Mouse (Mus musculus) neural tube, embryonic 12.5 days (tissue): Measurements from ENCODE around the gene Usp32. TPM values are rescaled to one million over a fixed set of nuclear protein-coding genes. Genes with fewer than 3 reads are reported as not detected.

Source experiments
- ATAC-seq: fragments of 200-750 bp; cut with Nextera tagmentation; 2 replicates; pipeline ENCODE4 v1.8.0; 2017; ENCODE audit warnings: low read depth, mild to moderate bottlenecking, moderate TSS enrichment, moderate library complexity; ENCODE audit not compliant: low FRiP score
- H3K27ac ChIP-seq: fragments of 300-500 bp; sonication (generic); 2 replicates; pipeline ENCODE4 v1.5.1; 2016
- H3K27me3 ChIP-seq: fragments of 300-500 bp; sonication (generic); replicated peaks from 2 replicates; pipeline ENCODE4 v1.6.1; 2016; ENCODE audit warnings: mild to moderate bottlenecking
- H3K36me3 ChIP-seq: fragments of 300-500 bp; sonication (generic); 2 replicates; pipeline ENCODE4 v1.6.1; 2016; ENCODE audit warnings: mild to moderate bottlenecking
- H3K4me1 ChIP-seq: fragments of 300-500 bp; sonication (generic); 2 replicates; pipeline ENCODE4 v1.6.1; 2016
- H3K4me2 ChIP-seq: fragments of 300-500 bp; sonication (generic); replicated peaks from 2 replicates; pipeline ENCODE4 v1.6.1; 2016; ENCODE audit warnings: mild to moderate bottlenecking
- H3K4me3 ChIP-seq: fragments of 300-500 bp; sonication (generic); 2 replicates; pipeline ENCODE4 v1.5.1; 2016
- H3K9ac ChIP-seq: fragments of 300-500 bp; sonication (generic); 2 replicates; pipeline ENCODE4 v1.6.1; 2016; ENCODE audit warnings: mild to moderate bottlenecking
- H3K9me3 ChIP-seq: fragments of 300-500 bp; sonication (generic); 2 replicates; pipeline ENCODE4 v1.6.1; 2016; ENCODE audit warnings: mild to moderate bottlenecking
- WGBS: fragments of 180-500 bp; shearing (Covaris S2); methylation state at CpG from one replicate; pipeline ENCODE4 v1.1.7; 2016; 5-methylcytosine and 5-hydroxymethylcytosine counted together
- polyA plus RNA-seq: library from polyadenylated mRNA; unstranded; fragments of >200 nt; fragmentation: Nextera tagmentation; extraction: Ambion mirVana; gene quantifications from 2 replicates; pipeline ENCODE4 v1.2.1, GENCODE M21; 2016

Usp32 gene
- polyA plus RNA-seq, 1 experiment from 2014 or later, result 9.4 TPM

GRCm38 (mm10) chr11:85116084-85116844 lies 23.7 kb downstream of the Usp32 start:
- no peak for ATAC-seq
- Histone ChIP-seq H3K9me3 (no peaks in the 10 kb centered on the region), H3K27ac (no peak overlapping the region), H3K4me1 (no peaks in the 10 kb centered on the region), H3K27me3 (no peaks in the 10 kb centered on the region), H3K4me3 (no peak overlapping the region), H3K36me3 (peaks cover under 1% of the 10 kb centered on the region; the same call in 1 of the 2 replicates), H3K9ac (no peak overlapping the region), H3K4me2 (no peak overlapping the region)
- 92% methylated on average over 3 of the region's 3 CpGs for WGBS

- Histone ChIP-seq H3K9me3 (no peaks in the 10 kb centered on the region), H3K9ac (no peak overlapping the region), H3K27me3 (no peaks in the 10 kb centered on the region), H3K4me2 (no peak overlapping the region), H3K4me3 (no peak overlapping the region), H3K4me1 (no peaks in the 10 kb centered on the region), H3K27ac (no peak overlapping the region), H3K36me3 (peaks cover 5% of the 10 kb centered on the region)
- no peak for ATAC-seq
Measured at GRCm38 (mm10) chr11:85109957-85110356, 30.0 kb downstream of the Usp32 start.

- H3K27me3 ChIP-seq, result no peaks in the 10 kb centered on the region
- H3K36me3 ChIP-seq, result peaks cover 5% of the 10 kb centered on the region
- WGBS, result 94% methylated on average over 3 of the region's 3 CpGs
- H3K9ac ChIP-seq, result no peak overlapping the region
- no peak overlapping the region for H3K27ac ChIP-seq
- no peak overlapping the region for H3K4me3 ChIP-seq
- H3K9me3 ChIP-seq, result no peaks in the 10 kb centered on the region
- H3K4me2 ChIP-seq, result no peak overlapping the region
- H3K4me1 ChIP-seq, result no peaks in the 10 kb centered on the region
- ATAC-seq, result no peak
Measured at GRCm38 (mm10) chr11:85107217-85107616, 32.7 kb downstream of the Usp32 start.

GRCm38 (mm10) chr11:85105836-85106235 lies 34.1 kb downstream of the Usp32 start:
- Histone ChIP-seq H3K36me3 (peaks cover under 1% of the 10 kb centered on the region), H3K9ac (no peak overlapping the region), H3K27me3 (no peaks in the 10 kb centered on the region), H3K4me1 (no peaks in the 10 kb centered on the region), H3K4me3 (no peak overlapping the region), H3K4me2 (no peak overlapping the region), H3K9me3 (no peaks in the 10 kb centered on the region), H3K27ac (no peak overlapping the region)
- ATAC-seq, result no peak
- 93% methylated on average over 2 of the region's 2 CpGs for WGBS

- Histone ChIP-seq H3K4me2 (no peak overlapping the region), H3K27me3 (no peaks in the 10 kb centered on the region), H3K36me3 (peaks cover 3% of the 10 kb centered on the region; the same call in 1 of the 2 replicates), H3K4me3 (no peak overlapping the region), H3K4me1 (no peaks in the 10 kb centered on the region), H3K27ac (no peak overlapping the region), H3K9ac (no peak overlapping the region), H3K9me3 (no peaks in the 10 kb centered on the region)
- no peak for ATAC-seq
- WGBS, result 69% methylated on average over 2 of the region's 2 CpGs
Measured at GRCm38 (mm10) chr11:85103763-85104162, 36.2 kb downstream of the Usp32 start.

GRCm38 (mm10) chr11:85095116-85095515 lies 44.8 kb downstream of the Usp32 start:
- H3K4me1 ChIP-seq, result no peaks in the 10 kb centered on the region
- no peak overlapping the region for H3K27ac ChIP-seq
- H3K9ac ChIP-seq, result no peak overlapping the region
- H3K4me3 ChIP-seq, result no peak overlapping the region
- WGBS, result 71% methylated on average over 5 of the region's 5 CpGs
- no peaks in the 10 kb centered on the region for H3K27me3 ChIP-seq
- H3K4me2 ChIP-seq, result no peak overlapping the region
- no peaks in the 10 kb centered on the region for H3K9me3 ChIP-seq
- peaks cover 10% of the 10 kb centered on the region; the same call in 1 of the 2 replicates for H3K36me3 ChIP-seq
- no peak for ATAC-seq

- no peak overlapping the region for H3K4me3 ChIP-seq
- H3K4me1 ChIP-seq, result no peaks in the 10 kb centered on the region
- H3K36me3 ChIP-seq, result peaks cover 8% of the 10 kb centered on the region; the same call in 1 of the 2 replicates
- no peak overlapping the region for H3K4me2 ChIP-seq
- H3K9ac ChIP-seq, result no peak overlapping the region
- H3K27me3 ChIP-seq, result no peaks in the 10 kb centered on the region
- no peaks in the 10 kb centered on the region for H3K9me3 ChIP-seq
- ATAC-seq, result no peak
- H3K27ac ChIP-seq, result no peak overlapping the region
Measured at GRCm38 (mm10) chr11:85086253-85086652, 53.7 kb downstream of the Usp32 start.

- no peaks in the 10 kb centered on the region for H3K4me1 ChIP-seq
- no peak for ATAC-seq
- H3K4me3 ChIP-seq, result no peak overlapping the region
- peaks cover 5% of the 10 kb centered on the region; the same call in 1 of the 2 replicates for H3K36me3 ChIP-seq
- WGBS, result 97% methylated on average over 4 of the region's 4 CpGs
- H3K27ac ChIP-seq, result no peak overlapping the region
- H3K4me2 ChIP-seq, result no peak overlapping the region
- no peak overlapping the region for H3K9ac ChIP-seq
- H3K27me3 ChIP-seq, result no peaks in the 10 kb centered on the region
- H3K9me3 ChIP-seq, result no peaks in the 10 kb centered on the region
Measured at GRCm38 (mm10) chr11:85067871-85068270, 72.1 kb downstream of the Usp32 start.

GRCm38 (mm10) chr11:85058562-85058961 lies 81.4 kb downstream of the Usp32 start:
- Histone ChIP-seq H3K9me3 (no peaks in the 10 kb centered on the region), H3K4me3 (no peak overlapping the region), H3K4me1 (no peaks in the 10 kb centered on the region), H3K27ac (no peak overlapping the region), H3K9ac (no peak overlapping the region), H3K27me3 (no peaks in the 10 kb centered on the region), H3K36me3 (peaks cover 3% of the 10 kb centered on the region; the same call in 1 of the 2 replicates), H3K4me2 (no peak overlapping the region)
- 96% methylated on average over 4 of the region's 4 CpGs for WGBS
- no peak for ATAC-seq

- no peaks in the 10 kb centered on the region for H3K9me3 ChIP-seq
- 97% methylated on average over 1 of the region's 1 CpGs for WGBS
- no peaks in the 10 kb centered on the region for H3K4me1 ChIP-seq
- H3K27ac ChIP-seq, result no peak overlapping the region
- H3K36me3 ChIP-seq, result peaks cover 3% of the 10 kb centered on the region; the same call in 1 of the 2 replicates
- no peak overlapping the region for H3K4me3 ChIP-seq
- H3K4me2 ChIP-seq, result no peak overlapping the region
- H3K27me3 ChIP-seq, result no peaks in the 10 kb centered on the region
- ATAC-seq, result no peak
- no peak overlapping the region for H3K9ac ChIP-seq
Measured at GRCm38 (mm10) chr11:85057544-85057943, 82.4 kb downstream of the Usp32 start.

GRCm38 (mm10) chr11:85056901-85057300 lies 83.1 kb downstream of the Usp32 start:
- H3K27me3 ChIP-seq, result no peaks in the 10 kb centered on the region
- H3K4me1 ChIP-seq, result no peaks in the 10 kb centered on the region
- no peaks in the 10 kb centered on the region for H3K9me3 ChIP-seq
- WGBS, result 85% methylated on average over 5 of the region's 5 CpGs
- H3K4me2 ChIP-seq, result no peak overlapping the region
- peaks cover 3% of the 10 kb centered on the region; the same call in 1 of the 2 replicates for H3K36me3 ChIP-seq
- no peak overlapping the region for H3K4me3 ChIP-seq
- no peak overlapping the region for H3K27ac ChIP-seq
- H3K9ac ChIP-seq, result no peak overlapping the region
- ATAC-seq, result no peak

GRCm38 (mm10) chr11:85055561-85055960 lies 84.4 kb downstream of the Usp32 start:
- Histone ChIP-seq H3K9me3 (no peaks in the 10 kb centered on the region), H3K27ac (no peak overlapping the region), H3K9ac (no peak overlapping the region), H3K4me1 (no peaks in the 10 kb centered on the region), H3K4me2 (no peak overlapping the region), H3K4me3 (no peak overlapping the region), H3K27me3 (no peaks in the 10 kb centered on the region), H3K36me3 (peaks cover 3% of the 10 kb centered on the region; the same call in 1 of the 2 replicates)
- ATAC-seq, result no peak
- 85% methylated on average over 2 of the region's 2 CpGs for WGBS

- Histone ChIP-seq H3K36me3 (peaks cover 19% of the 10 kb centered on the region; the same call in 1 of the 2 replicates), H3K4me3 (no peak overlapping the region), H3K27ac (no peak overlapping the region), H3K4me1 (no peaks in the 10 kb centered on the region), H3K27me3 (no peaks in the 10 kb centered on the region), H3K9me3 (no peaks in the 10 kb centered on the region), H3K9ac (no peak overlapping the region), H3K4me2 (no peak overlapping the region)
- no peak for ATAC-seq
- WGBS, result 82% methylated on average over 3 of the region's 3 CpGs
Measured at GRCm38 (mm10) chr11:85039256-85039655, 100.7 kb downstream of the Usp32 start.
